Mouse (Mus musculus) spleen, embryonic (tissue): ENCODE results near the gene Aftph.

Experiments used
- CTCF ChIA-PET: fragments of 350-600 bp; sonication (Branson Sonifier 250); formaldehyde crosslinking; loops from one replicate; lab custom pipeline; 2022; lab: Charles Lee

Aftph gene

DNA sequence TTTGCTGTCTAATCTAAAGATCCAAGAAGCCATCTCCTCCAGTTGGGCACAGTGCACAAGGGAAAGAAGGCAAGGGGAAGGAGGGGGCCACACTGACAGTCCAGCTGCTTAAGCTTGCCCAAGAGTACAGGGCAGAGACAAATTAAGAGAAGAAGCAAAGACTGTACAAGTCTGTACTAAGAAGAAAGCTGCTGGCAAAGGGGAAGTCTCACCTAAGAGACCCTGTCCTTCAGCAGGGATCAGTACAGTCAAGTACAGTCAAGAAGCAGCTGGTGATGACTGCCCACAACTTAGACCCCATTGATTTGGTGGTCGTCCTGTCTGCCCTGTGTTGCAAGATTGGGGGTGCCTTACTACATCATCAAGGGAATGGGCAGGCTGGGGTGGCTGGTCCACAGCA, 12.0 kb downstream of the Aftph start:
- CTCF ChIA-PET = interaction anchor here (0.7 kb wide), 1 partner anchor 1778 kb away, joined by 4 read pairs; no protein-coding TSS in a partner anchor

DNA sequence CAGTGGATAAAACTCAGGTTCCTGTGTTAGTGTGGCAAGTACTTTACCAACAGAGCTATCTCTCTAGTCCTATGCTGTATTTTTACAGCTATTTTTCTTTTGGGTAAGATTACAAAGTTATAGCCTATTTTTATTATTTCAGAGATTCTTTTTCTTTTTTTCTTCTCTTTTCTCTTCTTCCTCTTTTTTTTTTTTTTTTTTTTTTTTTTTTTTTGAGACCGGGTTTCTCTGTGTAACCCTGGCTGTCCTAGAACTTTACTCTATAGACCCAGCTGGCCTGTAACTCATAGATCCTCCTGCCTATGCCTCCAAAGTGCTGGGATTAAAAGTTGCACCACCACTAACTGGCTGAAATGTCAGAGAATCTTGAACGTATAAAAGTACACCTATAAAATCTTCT, 13.3 kb downstream of the Aftph start:
- CTCF ChIA-PET = no interaction called here

DNA sequence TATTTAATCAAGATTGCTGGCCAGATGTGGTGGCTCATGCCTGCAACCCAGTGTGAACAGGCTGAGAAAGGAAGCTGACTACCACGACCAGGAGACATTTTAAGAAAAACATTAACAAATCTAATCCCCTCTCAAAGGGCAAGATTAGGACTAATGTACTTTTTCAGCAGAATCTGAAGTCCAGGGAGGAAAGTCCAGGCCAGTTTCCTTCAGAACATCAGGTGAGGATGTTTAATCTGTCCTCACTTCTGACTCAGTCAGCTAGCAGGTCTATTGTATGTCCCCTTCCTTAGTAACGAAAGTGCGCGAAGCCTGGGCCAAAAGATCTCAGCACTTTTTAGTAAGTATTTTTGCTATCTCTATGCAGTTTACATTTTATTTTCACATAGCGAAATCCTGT, 17.8 kb downstream of the Aftph start:
- CTCF ChIA-PET = no interaction called here

DNA sequence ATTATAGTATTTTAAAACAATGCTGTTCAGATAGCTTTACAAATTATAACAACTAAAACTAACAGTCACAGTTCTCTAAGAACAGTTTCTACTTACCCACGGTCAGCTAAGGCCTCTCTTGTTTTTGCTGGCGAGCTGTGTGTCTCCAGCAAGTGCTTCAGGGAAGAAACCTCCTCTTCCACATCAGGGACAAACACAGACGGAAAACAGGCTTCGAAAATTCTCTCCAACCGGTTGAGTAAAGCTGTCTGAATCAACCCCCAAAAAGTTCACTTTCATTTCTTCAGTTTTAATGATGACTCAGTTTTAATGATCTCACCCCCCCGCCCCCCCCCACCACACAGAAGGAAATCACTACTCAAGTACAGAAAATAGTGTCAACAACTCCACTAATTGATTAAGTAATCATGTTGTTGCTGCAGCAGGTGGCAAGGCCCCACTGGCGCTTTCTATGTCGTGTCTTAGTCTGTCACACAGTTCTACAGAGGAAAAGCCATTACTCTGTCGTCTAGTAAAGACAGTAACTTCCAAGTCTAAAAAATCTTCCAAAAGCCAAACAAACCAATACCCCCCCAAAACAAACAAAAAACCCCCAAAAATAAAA, 29.2 kb downstream of the Aftph start:
- CTCF ChIA-PET = no interaction called here

DNA sequence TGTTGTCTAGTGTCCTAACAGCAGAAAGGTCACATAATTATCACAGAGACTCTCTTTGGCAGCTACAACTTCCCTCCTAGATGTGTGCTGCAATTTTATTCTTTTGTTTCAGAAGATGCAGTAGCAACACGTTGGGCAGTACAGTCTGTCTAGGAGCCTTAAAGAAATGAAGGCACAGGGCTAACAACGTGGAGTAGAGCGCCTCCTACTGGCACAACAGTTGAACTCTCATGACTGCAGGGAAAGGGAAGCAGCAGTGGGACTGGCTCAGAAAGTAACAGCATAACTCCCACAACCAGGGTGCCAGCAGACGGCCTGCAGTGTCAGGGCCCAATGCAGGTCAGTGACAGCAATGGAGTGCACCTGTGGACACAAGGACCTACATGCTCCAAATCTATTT, 50.4 kb downstream of the Aftph start:
- CTCF ChIA-PET = interaction anchor here (0.5 to 0.7 kb wide), 2 partner anchors 674 to 894 kb away, joined by 7 read pairs; no protein-coding TSS in a partner anchor

DNA sequence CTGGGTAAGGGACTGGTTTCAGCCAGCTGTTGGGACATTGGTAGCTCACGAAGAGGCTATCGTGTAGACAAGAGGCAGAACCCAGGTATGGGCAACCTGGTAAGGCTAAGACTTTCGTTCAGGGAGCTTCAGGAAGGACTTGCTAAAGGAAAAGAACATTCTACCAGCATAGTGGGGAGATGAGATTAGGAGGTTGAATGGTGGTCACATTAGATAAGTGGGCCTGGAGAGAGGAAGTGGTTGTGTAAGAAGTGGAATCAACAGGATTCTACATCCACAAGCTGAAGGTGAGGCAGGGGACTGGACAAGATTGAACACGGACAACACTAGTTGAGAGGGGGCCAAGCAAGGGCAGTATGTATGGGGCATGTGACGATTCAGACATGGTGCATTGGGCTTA, 59.7 kb downstream of the Aftph start:
- CTCF ChIA-PET = no interaction called here

DNA sequence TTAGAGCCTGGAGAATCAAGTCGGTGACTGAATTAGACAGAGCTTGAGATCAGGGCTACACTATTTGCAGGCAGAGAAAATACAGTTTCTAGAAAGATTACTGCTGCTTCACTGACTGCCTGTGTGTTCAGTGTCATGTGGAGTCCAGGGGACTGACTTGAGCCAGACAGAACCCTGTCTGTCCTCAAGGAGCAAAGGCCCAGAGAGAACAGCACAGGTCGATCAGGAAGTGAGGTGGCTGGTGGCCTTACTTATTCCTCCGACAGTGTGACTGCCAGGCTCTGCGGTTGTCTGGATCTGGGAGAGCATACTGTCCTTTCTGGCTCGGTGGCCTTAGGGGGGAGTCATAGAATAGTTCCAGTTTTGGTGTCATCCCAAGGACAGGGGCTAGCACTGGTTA, 60.6 kb downstream of the Aftph start:
- CTCF ChIA-PET = no interaction called here

DNA sequence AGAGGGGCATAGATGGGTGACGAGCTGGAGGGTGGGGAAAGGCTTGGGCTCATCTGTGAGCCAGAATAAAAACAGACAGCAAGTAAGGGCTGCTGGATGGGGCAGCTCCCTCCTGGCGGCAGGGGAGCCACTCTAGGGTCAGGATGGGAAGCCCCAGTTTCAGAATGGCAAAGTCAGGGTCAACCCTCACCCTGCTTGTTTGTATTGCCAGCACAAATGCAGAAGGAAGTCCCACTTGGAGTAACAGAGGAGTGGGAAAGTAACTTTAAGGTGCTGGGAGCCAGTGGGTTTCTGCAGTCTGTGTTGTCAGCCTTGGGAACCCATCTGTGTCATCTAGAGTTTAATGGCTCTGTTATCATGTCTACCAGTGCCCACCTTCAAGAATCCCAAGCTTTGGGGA, 62.0 kb downstream of the Aftph start:
- CTCF ChIA-PET = no interaction called here

DNA sequence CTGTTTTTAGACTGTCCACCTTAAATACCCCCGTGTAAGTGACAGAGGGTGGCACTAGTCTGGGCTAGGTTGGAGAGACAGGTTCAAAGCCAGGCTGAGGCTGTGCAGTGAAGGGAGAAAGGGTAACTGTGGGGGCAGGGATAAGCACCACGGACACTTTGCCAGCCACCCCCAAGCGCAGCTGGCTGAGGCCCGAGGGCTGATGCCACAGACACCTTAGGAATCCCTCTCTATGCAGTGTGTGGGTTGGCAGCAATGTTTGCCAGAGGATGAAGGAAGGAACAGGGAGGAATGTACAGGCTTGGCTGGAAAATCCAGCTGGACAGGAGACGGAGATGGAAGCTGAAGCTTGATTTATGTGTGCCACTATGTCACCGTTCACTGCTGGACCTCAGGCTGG, 68.9 kb downstream of the Aftph start:
- CTCF ChIA-PET = no interaction called here

DNA sequence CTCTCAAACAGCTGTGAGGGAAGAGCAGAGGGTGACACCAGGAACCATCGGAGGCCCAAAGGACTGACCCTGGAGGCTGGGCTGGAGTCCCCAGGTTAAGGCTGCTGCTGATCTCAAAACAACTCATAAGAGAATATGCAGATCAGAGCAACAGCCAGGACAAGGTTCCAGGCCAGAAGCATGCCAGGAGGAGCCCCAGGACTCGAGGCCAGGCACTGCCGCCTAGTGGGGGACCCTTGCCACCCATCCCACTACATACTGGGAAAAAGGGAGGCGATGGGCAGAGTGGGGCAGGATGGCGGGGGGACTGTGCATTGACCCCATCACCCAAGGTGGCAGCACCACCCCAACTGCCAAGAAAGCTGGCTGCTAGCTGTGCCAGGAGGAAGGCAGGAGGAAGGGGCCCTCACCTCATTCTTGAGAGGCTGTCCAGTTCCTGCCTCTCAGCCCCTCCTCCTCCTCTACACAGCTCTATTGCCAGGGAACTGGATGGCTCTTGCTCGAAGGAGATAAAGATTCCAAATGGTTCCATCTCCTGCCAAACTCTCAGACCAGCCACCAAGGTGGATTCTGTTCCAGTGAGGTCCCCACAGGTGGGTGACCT, 69.5 kb downstream of the Aftph start:
- CTCF ChIA-PET = no interaction called here

DNA sequence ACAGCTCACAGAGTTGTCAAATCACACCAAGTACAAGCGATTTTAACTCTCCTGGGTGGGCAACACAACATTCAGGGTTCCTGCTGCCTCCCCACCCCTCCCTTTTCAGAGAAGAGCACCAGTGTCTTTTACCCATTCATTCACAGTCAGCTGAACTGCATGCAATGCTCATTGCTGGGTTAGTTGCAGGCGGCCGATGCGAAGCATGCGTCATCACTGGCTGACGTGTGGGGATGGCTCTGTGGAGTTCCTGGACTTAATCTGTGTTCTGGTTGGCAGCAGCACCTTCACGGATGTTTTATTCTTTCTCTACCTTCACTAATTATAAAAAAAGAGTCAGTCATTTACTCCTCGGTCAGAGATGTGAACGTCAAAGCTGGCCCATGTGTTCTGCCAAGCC, 76.5 kb downstream of the Aftph start:
- CTCF ChIA-PET = no interaction called here

DNA sequence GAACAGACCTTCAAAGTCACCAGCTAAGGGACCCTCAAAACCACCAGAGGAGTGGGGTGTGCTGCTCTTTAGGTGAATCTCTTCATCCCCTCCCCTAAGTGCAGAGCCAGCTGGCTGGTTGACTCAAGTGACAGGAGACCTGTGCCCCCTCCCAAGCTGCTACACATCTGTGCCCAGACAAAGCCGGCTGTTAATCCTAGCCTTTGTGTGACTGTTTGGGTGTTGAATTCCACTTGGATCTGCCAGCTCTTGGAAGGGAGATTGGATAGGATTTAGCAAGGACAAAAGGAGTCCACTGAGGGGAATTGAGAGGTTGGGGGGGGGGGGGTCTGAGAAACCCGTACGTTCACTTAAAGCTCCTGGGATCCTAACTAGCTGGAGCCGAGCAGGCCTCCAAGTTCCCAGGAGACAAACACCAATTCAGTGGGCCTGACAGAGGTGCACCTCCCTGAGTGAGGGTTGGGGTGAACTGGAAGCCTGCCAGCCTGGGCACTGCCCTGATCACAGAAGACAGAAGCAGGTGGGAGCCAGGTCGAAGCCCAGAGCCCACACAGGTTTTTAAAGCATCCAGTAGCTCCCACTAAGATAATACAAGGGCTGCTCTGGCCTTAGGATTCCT, 77.7 kb downstream of the Aftph start:
- CTCF ChIA-PET = no interaction called here

DNA sequence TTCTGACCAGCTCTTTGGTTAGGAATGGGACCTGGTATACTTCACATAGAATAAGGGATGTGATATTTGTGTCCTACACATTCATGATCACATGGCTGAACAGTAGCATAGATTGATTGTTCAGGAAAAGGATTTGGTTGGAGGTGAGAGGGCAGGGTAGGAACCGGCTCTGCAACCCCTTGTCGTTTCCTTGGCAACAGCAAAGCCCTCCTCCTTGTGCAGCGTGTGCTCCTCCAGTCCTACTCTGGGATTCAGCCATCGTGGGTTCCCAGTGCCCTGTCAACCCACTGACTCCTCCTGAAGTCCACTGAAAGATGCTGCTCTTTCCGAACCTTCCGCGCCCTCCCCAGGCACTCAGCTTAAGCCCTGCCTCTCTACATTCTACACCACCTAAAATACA, 78.6 kb downstream of the Aftph start:
- CTCF ChIA-PET = no interaction called here

DNA sequence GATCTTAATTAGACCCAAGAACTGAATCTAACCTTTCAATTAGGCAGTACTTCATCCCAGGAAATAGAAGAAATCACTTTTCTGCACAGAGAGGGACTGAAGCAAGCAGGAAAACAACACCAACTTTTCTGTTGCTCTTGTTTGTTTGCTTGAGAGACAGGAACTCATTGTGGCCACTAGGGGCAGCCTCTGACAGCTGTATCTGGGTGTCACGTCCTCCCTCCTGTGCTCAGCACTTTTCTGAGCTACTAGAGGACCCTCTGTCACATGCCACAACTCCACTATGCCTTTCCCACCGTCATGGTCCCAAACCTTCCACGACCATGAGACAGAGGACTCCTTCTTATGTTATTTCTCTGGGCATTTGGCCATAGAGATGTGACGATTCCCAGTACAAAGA, 79.7 kb downstream of the Aftph start:
- CTCF ChIA-PET = interaction anchor here (0.6 kb wide), 1 partner anchor 518 kb away, joined by 3 read pairs; no protein-coding TSS in a partner anchor

DNA sequence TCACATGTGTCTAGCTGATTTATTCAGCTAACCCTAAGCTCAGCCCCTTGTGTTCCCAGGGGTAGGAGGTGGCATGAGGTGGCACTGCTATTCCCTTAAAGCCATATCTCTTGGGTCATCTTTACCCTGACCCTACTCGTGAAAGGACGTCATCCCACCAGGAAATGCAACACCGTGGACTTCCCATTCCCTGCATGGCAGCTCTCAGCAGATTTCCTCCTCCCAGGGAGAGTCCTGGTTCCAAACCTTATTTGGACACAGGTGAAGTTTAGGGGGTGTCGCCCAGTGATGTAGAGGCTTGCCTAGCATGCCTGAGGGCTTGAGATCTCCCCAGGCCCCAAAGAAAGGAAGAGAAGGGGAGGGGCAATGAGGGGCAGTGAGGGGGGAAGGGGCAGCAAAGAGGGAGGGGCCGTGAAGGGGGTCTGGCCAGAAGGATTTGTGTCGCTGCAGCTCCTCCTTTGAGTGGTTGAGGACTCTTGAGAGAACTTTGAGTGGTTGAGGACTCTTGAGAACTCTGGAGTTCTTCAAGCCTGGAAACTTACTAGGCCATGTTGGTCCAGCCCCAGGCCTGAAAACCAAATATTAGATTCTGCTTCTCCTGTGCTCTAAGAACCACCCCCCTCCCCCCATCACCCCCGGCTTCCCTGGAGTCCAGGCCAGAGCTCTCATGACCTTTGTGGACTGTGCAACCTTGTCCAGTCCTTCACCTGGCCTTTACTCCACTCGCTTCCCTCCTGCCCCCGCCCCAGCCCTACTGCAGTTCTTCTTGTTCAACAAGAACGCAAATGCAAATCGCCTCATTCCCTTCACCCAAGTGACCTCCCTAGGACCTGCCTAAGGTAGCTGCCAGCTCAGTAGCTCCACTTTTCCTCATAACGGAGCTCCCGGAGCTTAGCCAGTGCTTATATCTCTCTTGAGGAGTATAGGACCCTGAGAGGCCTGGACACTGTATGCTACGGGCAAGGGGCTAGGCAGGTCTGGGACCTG, 81.0 kb downstream of the Aftph start:
- CTCF ChIA-PET = interaction anchor here (0.7 kb wide), 1 partner anchor 172 kb away, joined by 4 read pairs; no protein-coding TSS in a partner anchor

DNA sequence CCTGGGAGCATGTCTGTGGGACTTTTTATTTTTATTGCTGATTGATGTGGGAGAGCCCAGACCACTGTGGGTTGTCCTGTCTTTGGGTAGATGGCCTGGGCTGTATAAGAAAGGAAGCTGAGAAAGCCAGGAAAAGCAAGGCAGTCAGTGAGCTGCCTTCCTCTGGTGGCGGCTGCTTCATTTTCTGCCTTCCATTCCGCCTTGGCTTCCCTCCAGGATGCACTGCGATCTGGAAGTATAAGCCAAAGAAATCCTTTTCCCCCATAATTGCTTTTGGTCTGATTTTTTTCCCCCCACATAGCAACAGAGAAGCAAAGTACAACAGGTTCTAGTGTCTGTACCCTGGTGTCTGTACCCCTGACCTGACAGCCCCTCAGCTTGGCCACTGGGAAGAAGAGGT, 82.3 kb downstream of the Aftph start:
- CTCF ChIA-PET = no interaction called here

DNA sequence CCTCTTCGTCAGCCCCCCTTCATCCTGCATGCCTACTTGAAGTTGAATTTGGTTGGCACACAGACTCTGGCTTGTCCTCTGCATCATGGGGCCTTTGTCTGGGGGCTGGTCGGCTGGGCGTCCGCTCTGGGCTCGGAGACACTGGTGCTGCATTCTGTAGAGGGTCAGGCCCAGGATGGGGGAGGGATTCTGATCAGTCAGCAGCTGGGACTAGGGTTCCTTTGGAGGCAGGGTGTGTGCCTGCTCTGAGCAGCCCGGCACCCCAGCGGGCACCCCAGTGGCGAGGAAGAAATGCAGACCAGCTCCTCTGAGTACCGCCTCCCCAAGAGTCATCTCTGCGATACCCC, 84.7 kb downstream of the Aftph start:
- CTCF ChIA-PET = no interaction called here

DNA sequence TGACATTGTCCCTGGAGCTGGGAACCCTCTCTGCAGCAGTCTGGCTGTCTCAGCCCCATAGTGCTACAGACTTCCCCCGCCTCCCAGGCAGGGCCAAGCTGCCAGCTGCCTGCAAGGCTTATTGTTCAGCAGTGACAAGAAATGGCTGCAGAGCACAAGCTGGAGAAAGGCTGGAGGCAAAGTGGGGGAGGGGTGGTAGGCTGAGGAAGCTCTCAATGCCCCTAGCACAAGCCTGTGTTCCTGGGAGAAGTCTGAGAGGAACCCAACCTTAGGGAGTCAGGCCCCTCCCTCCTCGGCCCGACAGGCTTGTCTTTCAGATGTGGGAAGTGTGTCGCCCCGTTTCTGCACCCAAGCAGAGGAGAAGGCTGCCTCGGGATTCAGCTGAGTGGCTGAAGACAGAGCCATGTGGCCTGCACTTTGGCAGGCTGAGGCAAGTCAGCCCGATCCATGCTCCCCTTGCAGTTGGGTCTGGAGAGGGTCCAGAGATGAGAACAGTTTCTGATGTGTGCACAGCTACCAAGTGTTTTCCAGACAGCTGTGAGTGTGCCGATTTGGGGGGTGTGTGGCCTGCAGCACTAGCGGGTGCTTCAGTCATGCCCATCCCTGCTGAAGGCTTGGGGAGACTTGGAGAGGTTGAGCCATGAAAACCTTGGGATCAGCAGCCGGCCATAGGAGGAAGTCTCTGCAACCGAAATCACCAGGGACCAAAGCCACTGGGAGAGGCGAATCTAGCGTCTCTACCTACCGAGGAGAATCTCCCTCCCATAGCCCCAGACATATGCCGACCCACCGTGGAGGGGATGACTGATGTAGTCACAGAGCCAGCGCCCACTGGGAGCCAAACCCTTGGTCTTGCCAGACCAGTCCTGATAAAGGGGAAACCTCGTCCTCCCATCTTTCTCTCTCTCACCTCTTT, 85.3 kb downstream of the Aftph start:
- CTCF ChIA-PET = interaction anchor here (1.0 kb wide), 1 partner anchor 155 kb away, joined by 4 read pairs; no protein-coding TSS in a partner anchor

DNA sequence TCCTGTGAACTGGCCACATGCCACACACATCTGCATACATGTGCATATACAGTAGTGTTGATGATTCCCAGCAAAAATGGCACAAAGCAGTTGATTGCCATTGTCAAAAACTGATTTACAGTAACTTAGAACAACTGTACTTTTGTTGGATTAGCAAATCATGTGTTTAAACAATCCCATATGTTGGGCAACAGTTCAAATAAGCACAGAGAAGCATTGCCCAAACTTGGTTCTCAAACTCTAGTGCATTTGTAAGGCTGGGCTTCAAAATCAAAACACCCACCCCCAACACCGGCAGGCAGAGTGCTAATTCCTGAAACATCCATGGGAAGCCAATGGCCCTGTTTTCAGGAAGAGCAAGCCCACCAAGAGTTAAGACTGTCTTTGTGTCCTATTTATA, 90.2 kb downstream of the Aftph start:
- CTCF ChIA-PET = no interaction called here

DNA sequence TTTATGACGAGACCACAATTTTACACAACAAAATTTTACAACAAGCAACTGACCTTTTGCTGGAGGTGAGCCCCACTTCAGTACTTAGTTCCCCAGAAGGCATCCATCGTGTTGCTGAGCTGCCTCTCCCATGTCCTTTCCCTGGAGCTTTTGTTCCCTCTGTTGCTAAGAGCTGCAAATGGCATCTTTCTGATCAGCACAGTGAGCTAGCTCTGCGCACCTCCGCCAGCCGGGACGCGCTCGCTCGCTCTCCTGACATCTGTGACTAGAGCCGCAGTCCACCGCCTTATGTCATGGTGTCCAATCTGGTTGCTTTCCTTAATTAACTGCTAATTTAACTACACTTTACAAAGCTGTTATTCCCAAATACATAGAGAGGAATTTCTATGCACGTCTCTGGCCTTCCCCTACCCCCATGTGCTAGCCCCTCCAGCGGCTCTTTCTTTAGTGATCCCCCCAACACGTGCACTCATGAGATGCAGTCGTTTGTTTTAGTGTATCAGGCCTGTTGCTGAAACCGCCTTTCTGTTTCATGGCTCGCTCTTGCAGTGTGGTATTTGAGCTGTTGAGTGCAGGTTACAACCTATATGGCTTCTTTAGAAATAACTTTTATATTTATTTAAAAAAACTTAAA, 91.3 kb downstream of the Aftph start:
- CTCF ChIA-PET = no interaction called here
